Mouse (Mus musculus): Measurements from ENCODE around the gene Specc1l.

GRCm38 (mm10) chr10:75325821-75326220 lies 113.9 kb downstream of the Specc1l start:
- TF ChIP-seq CTCF (IDR thresholded peaks at IDR 0.05; ENCODE audit: borderline replicate concordance, control insufficient read depth, extremely low read depth, insufficient read depth, low read length, poor library complexity) (no peak), POLR2A (IDR thresholded peaks at IDR 0.05; ENCODE audit: control insufficient read depth, extremely low read depth, insufficient read depth, low read length, poor library complexity) (no peak)
